Mouse (Mus musculus) forebrain, embryonic 11.5 days (tissue): ENCODE data around the gene Fam53b. TPM values are rescaled to one million over a fixed set of nuclear protein-coding genes. Genes with fewer than 3 reads are reported as not detected.

Source experiments
- ATAC-seq: fragments of 200-750 bp; cut with Nextera tagmentation; replicated peaks from 2 replicates; pipeline ENCODE4 v1.8.0; 2017; ENCODE audit warnings: moderate TSS enrichment; ENCODE audit not compliant: low FRiP score
- DNase-seq: peaks from one replicate; pipeline ENCODE4 v3.0.0-alpha.2; 2017; ENCODE audit warnings: low spot score
- H3K27ac ChIP-seq: fragments of 300-500 bp; sonication (generic); 2 replicates; pipeline ENCODE4 v1.5.1; 2014; ENCODE audit warnings: low read depth, low read length
- H3K27me3 ChIP-seq: fragments of 300-500 bp; sonication (generic); 2 replicates; pipeline ENCODE4 v1.6.1; 2014; ENCODE audit warnings: mild to moderate bottlenecking, low read length, mixed read lengths; ENCODE audit not compliant: control insufficient read depth, insufficient read depth
- H3K36me3 ChIP-seq: fragments of 300-500 bp; sonication (generic); 2 replicates; pipeline ENCODE4 v1.6.1; 2014; ENCODE audit warnings: mild to moderate bottlenecking, low read length, moderate library complexity, mixed read lengths; ENCODE audit not compliant: control insufficient read depth, insufficient read depth
- H3K4me1 ChIP-seq: fragments of 300-500 bp; sonication (generic); replicated peaks from 2 replicates; pipeline ENCODE4 v1.6.1; 2014; ENCODE audit warnings: low read length, mixed read lengths; ENCODE audit not compliant: control insufficient read depth, insufficient read depth
- H3K4me2 ChIP-seq: fragments of 300-500 bp; sonication (generic); 2 replicates; pipeline ENCODE4 v1.6.1; 2014; ENCODE audit warnings: low read depth, mild to moderate bottlenecking, low read length, moderate library complexity, mixed read lengths; ENCODE audit not compliant: severe bottlenecking
- H3K4me3 ChIP-seq: fragments of 300-500 bp; sonication (generic); 2 replicates; pipeline ENCODE4 v1.5.1; 2014; ENCODE audit warnings: low read depth, low read length
- H3K9ac ChIP-seq: fragments of 300-500 bp; sonication (generic); 2 replicates; pipeline ENCODE4 v1.6.1; 2014; ENCODE audit warnings: low read length
- H3K9me3 ChIP-seq: fragments of 300-500 bp; sonication (generic); 2 replicates; pipeline ENCODE4 v1.6.1; 2016; ENCODE audit warnings: low read length, mixed read lengths; ENCODE audit not compliant: control insufficient read depth
- WGBS: fragments of 180-500 bp; shearing (Covaris S2); extraction: QIAGEN DNeasy Blood & Tissue Kit; methylation state at CpG from one replicate; pipeline ENCODE4 v1.1.7; 2014; 5-methylcytosine and 5-hydroxymethylcytosine counted together
- polyA plus RNA-seq: library from polyadenylated mRNA; unstranded; fragments of >200 nt; fragmentation: Nextera tagmentation; extraction: Ambion mirVana; gene quantifications from 2 replicates; pipeline ENCODE4 v1.2.1, GENCODE M21; 2014

Gene Fam53b
- polyA plus RNA-seq, 1 experiment from 2014 or later = 44.3 TPM

GRCm38 (mm10) chr7:132681296-132681695, 132.4 kb downstream of the Fam53b start:
- Histone ChIP-seq H3K9me3 (no peaks in the 10 kb centered on the region), H3K4me1 (no peaks in the 10 kb centered on the region), H3K4me2 (no peak overlapping the region), H3K27me3 (no peaks in the 10 kb centered on the region), H3K27ac (no peak overlapping the region), H3K9ac (no peak overlapping the region), H3K4me3 (no peak overlapping the region), H3K36me3 (no peaks in the 10 kb centered on the region)
- ATAC-seq (no peak), DNase-seq (no peak)
- 92% methylated on average over 11 of the region's 11 CpGs for WGBS

- Histone ChIP-seq H3K36me3 (no peaks in the 10 kb centered on the region), H3K27ac (no peak overlapping the region), H3K4me1 (no peaks in the 10 kb centered on the region), H3K9ac (no peak overlapping the region), H3K4me3 (no peak overlapping the region), H3K4me2 (no peak overlapping the region), H3K9me3 (no peaks in the 10 kb centered on the region), H3K27me3 (no peaks in the 10 kb centered on the region)
- ATAC-seq (no peak), DNase-seq (no peak)
- 81% methylated on average over 6 of the region's 6 CpGs for WGBS
Measured at GRCm38 (mm10) chr7:132679549-132679948, 134.1 kb downstream of the Fam53b start.

- no peak for DNase-seq
- no peaks in the 10 kb centered on the region for H3K9me3 ChIP-seq
- no peak overlapping the region for H3K27ac ChIP-seq
- no peak overlapping the region for H3K4me2 ChIP-seq
- no peaks in the 10 kb centered on the region for H3K36me3 ChIP-seq
- no peaks in the 10 kb centered on the region for H3K27me3 ChIP-seq
- no peak overlapping the region for H3K9ac ChIP-seq
- ATAC-seq = no peak
- no peak overlapping the region for H3K4me3 ChIP-seq
- H3K4me1 ChIP-seq = no peaks in the 10 kb centered on the region; the same call in 1 of the 2 replicates
- 85% methylated on average over 4 of the region's 4 CpGs for WGBS
Measured at GRCm38 (mm10) chr7:132679117-132679516, 134.6 kb downstream of the Fam53b start.

- H3K4me2 ChIP-seq = no peak overlapping the region
- WGBS = 95% methylated on average over 2 of the region's 2 CpGs
- H3K4me3 ChIP-seq = no peak overlapping the region
- H3K9me3 ChIP-seq = no peaks in the 10 kb centered on the region
- no peaks in the 10 kb centered on the region; the same call in 1 of the 2 replicates for H3K4me1 ChIP-seq
- no peak overlapping the region for H3K9ac ChIP-seq
- ATAC-seq (no peak), DNase-seq (no peak)
- H3K27ac ChIP-seq = no peak overlapping the region
- no peaks in the 10 kb centered on the region for H3K27me3 ChIP-seq
- H3K36me3 ChIP-seq = no peaks in the 10 kb centered on the region
Measured at GRCm38 (mm10) chr7:132675922-132676321, 137.8 kb downstream of the Fam53b start.

- no peak overlapping the region for H3K4me3 ChIP-seq
- DNase-seq (peak; percentile 63), ATAC-seq (no peak)
- H3K4me2 ChIP-seq = no peak overlapping the region
- H3K27ac ChIP-seq = no peak overlapping the region
- H3K27me3 ChIP-seq = no peaks in the 10 kb centered on the region
- no peaks in the 10 kb centered on the region; the same call in 1 of the 2 replicates for H3K4me1 ChIP-seq
- 59% methylated on average over 17 of the region's 17 CpGs for WGBS
- H3K36me3 ChIP-seq = no peaks in the 10 kb centered on the region
- H3K9ac ChIP-seq = no peak overlapping the region
- H3K9me3 ChIP-seq = no peaks in the 10 kb centered on the region
Measured at GRCm38 (mm10) chr7:132673931-132674755, 139.5 kb downstream of the Fam53b start.

- no peaks in the 10 kb centered on the region for H3K9me3 ChIP-seq
- H3K9ac ChIP-seq = no peak overlapping the region
- 85% methylated on average over 7 of the region's 7 CpGs for WGBS
- no peak for ATAC-seq
- H3K4me1 ChIP-seq = no peaks in the 10 kb centered on the region; the same call in 1 of the 2 replicates
- no peak overlapping the region for H3K4me3 ChIP-seq
- H3K27ac ChIP-seq = no peak overlapping the region
- H3K36me3 ChIP-seq = no peaks in the 10 kb centered on the region
- no peaks in the 10 kb centered on the region; the same call in 1 of the 2 replicates for H3K27me3 ChIP-seq
- DNase-seq = no peak
- no peak overlapping the region for H3K4me2 ChIP-seq
Measured at GRCm38 (mm10) chr7:132672481-132672959, 141.2 kb downstream of the Fam53b start.

GRCm38 (mm10) chr7:132670863-132671165, 142.9 kb downstream of the Fam53b start:
- Histone ChIP-seq H3K4me3 (no peak overlapping the region), H3K4me1 (peaks cover 3% of the 10 kb centered on the region; the same call in 1 of the 2 replicates), H3K27ac (no peak overlapping the region), H3K9ac (no peak overlapping the region), H3K4me2 (no peak overlapping the region), H3K9me3 (no peaks in the 10 kb centered on the region), H3K27me3 (no peaks in the 10 kb centered on the region; the same call in 1 of the 2 replicates), H3K36me3 (no peaks in the 10 kb centered on the region)
- WGBS = 93% methylated on average over 3 of the region's 3 CpGs
- DNase-seq (no peak), ATAC-seq (no peak)

- Histone ChIP-seq H3K9ac (no peak overlapping the region), H3K27ac (no peak overlapping the region), H3K4me3 (no peak overlapping the region), H3K4me1 (peaks cover 8% of the 10 kb centered on the region; the same call in 1 of the 2 replicates), H3K36me3 (no peaks in the 10 kb centered on the region), H3K27me3 (no peaks in the 10 kb centered on the region; the same call in 1 of the 2 replicates), H3K9me3 (no peaks in the 10 kb centered on the region), H3K4me2 (no peak overlapping the region)
- DNase-seq (no peak), ATAC-seq (no peak)
- WGBS = 89% methylated on average over 20 of the region's 20 CpGs
Measured at GRCm38 (mm10) chr7:132669999-132670862, 143.5 kb downstream of the Fam53b start.
